32 mouse cellular contexts compared by ENCODE assay signal in the genomic region with DNA sequence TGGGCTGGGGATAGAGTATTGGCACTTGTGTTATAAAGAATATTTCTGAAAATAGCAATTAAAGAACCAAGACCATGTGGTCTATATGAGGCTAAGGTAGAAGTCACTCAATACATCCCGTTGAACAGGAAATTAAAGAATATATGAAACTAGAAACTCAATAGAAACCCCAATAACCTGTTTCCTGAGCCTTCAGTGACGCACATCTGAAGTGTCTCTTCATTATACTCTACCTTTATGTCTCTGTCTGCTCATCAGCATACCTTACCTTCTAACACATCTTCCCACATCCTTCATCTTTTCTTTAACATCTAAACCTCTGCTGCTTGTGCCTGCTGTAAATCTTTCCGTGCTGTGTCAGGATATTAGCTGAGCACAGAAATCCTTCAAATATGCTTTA.
"Had no signal": no experiment of that assay in that cellular context is flagged by ENCODE, and none has a peak within 500 bp of the region (broad histone marks: within the 10 kb centered on the region; RNA-seq: fewer than 3 reads in every experiment).

No protein-coding gene starts in this region.

- H3K27ac ChIP-seq: limb, embryonic 10.5 days; limb, embryonic 12.5 days; limb, embryonic 13.5 days; limb, embryonic 15.5 days; liver, embryonic 12.5 days; liver, embryonic 13.5 days; liver, embryonic 14.5 days; liver, embryonic 15.5 days; lung, embryonic 15.5 days; macrophage; midbrain, embryonic 10.5 days; midbrain, embryonic 12.5 days; midbrain, embryonic 13.5 days; midbrain, embryonic 15.5 days; neural tube, embryonic 12.5 days had no signal

- DNase-seq: left cerebral cortex, postnatal 4 days; liver; liver, embryonic 13.5 days; liver, postnatal 0 days; lung, adult 18-20 months; lung, adult 2 months; lung, embryonic 14.5 days; lung, postnatal 10 days; lung, postnatal 14 days; lung, postnatal 36 days; lung, postnatal 4 days; midbrain, embryonic 14.5 days had no signal

- ATAC-seq: liver, embryonic 12.5 days; liver, postnatal 0 days; lung, postnatal 0 days; midbrain, embryonic 13.5 days; midbrain, embryonic 15.5 days; midbrain, embryonic 16.5 days had no signal

- H3K4me2 ChIP-seq: limb, embryonic 12.5 days; limb, embryonic 13.5 days; limb, embryonic 15.5 days; liver, embryonic 11.5 days; liver, embryonic 12.5 days; liver, embryonic 13.5 days; liver, embryonic 15.5 days; lung, embryonic 14.5 days; lung, embryonic 15.5 days; midbrain, embryonic 11.5 days; midbrain, embryonic 12.5 days; midbrain, embryonic 13.5 days; midbrain, embryonic 15.5 days; neural tube, embryonic 12.5 days had no signal

- H3K27me3 ChIP-seq: limb, embryonic 12.5 days; limb, embryonic 13.5 days; limb, embryonic 15.5 days; liver, embryonic 12.5 days; liver, embryonic 13.5 days; liver, embryonic 15.5 days; lung, embryonic 15.5 days; megakaryocyte, embryonic 14.5 days; midbrain, embryonic 12.5 days; midbrain, embryonic 13.5 days; midbrain, embryonic 15.5 days; neural tube, embryonic 12.5 days had no signal

- H3K4me3 ChIP-seq: limb, embryonic 10.5 days; limb, embryonic 12.5 days; limb, embryonic 13.5 days; limb, embryonic 15.5 days; liver, embryonic 12.5 days; liver, embryonic 13.5 days; liver, embryonic 15.5 days; lung, embryonic 15.5 days; megakaryocyte, embryonic 14.5 days; midbrain, embryonic 10.5 days; midbrain, embryonic 12.5 days; midbrain, embryonic 13.5 days; midbrain, embryonic 15.5 days; myocyte; neural tube, embryonic 12.5 days had no signal

- H3K4me1 ChIP-seq: liver, embryonic 12.5 days; liver, embryonic 13.5 days; liver, embryonic 15.5 days; lung, embryonic 15.5 days; megakaryocyte, embryonic 14.5 days; midbrain, embryonic 12.5 days; midbrain, embryonic 15.5 days had no signal

- H3K9ac ChIP-seq: limb, embryonic 12.5 days; limb, embryonic 13.5 days; limb, embryonic 15.5 days; liver, embryonic 12.5 days; liver, embryonic 13.5 days; liver, embryonic 14.5 days; liver, embryonic 15.5 days; liver, postnatal 0 days; lung, embryonic 14.5 days; lung, embryonic 15.5 days; midbrain, embryonic 12.5 days; midbrain, embryonic 13.5 days; midbrain, embryonic 15.5 days; neural tube, embryonic 12.5 days had no signal

- H3K9me3 ChIP-seq: limb, embryonic 10.5 days; limb, embryonic 12.5 days; limb, embryonic 13.5 days; limb, embryonic 15.5 days; liver, embryonic 12.5 days; liver, embryonic 13.5 days; liver, embryonic 15.5 days; lung, embryonic 15.5 days; megakaryocyte, embryonic 14.5 days; midbrain, embryonic 10.5 days; midbrain, embryonic 12.5 days; midbrain, embryonic 13.5 days; midbrain, embryonic 15.5 days; neural tube, embryonic 12.5 days had no signal

- H3K36me3 ChIP-seq: limb, embryonic 10.5 days; limb, embryonic 12.5 days; limb, embryonic 13.5 days; limb, embryonic 15.5 days; liver, embryonic 12.5 days; liver, embryonic 13.5 days; liver, embryonic 15.5 days; lung, embryonic 15.5 days; midbrain, embryonic 10.5 days; midbrain, embryonic 12.5 days; midbrain, embryonic 13.5 days; midbrain, embryonic 15.5 days; neural tube, embryonic 12.5 days had no signal
